Mouse (Mus musculus) embryonic fibroblast, embryonic 13.5 days (primary cell): Measurements from ENCODE around the gene Hs6st3.

Experiments used
- CTCF ChIP-seq: IDR thresholded peaks from 2 replicates; pipeline ENCODE4 v1.5.1; 2011; ENCODE audit warnings: mild to moderate bottlenecking, control low read depth, low read length, moderate library complexity, borderline replicate concordance; ENCODE audit not compliant: insufficient read depth
- POLR2A ChIP-seq: IDR thresholded peaks from 2 replicates; pipeline ENCODE4 v1.6.1; 2011; ENCODE audit warnings: low read depth, mild to moderate bottlenecking, control low read depth, low read length, moderate library complexity

- TF ChIP-seq CTCF (no peak), POLR2A (no peak)
Measured at GRCm38 (mm10) chr14:119836051-119836450, 697.9 kb downstream of the Hs6st3 start.
